Mouse (Mus musculus) brain, embryonic 14.5 days (tissue): ENCODE measurements around the gene Mdn1. TPM values are rescaled to one million over a fixed set of nuclear protein-coding genes. Genes with fewer than 3 reads are reported as not detected.

Experiments used
- DNase-seq: peaks from one replicate; pipeline ENCODE4 v3.0.0-alpha.2; 2011; ENCODE audit warnings: low read depth
- CTCF ChIP-seq: fragments of 200-500 bp; IDR thresholded peaks from 2 replicates; pipeline ENCODE4 v1.5.1; 2012; ENCODE audit warnings: inconsistent platforms, mild to moderate bottlenecking, moderate library complexity, borderline replicate concordance; ENCODE audit not compliant: insufficient read depth, insufficient read length; ENCODE audit errors: extremely low read depth
- POLR2A ChIP-seq: fragments of 200-500 bp; IDR thresholded peaks from 2 replicates; pipeline ENCODE4 v1.6.1; 2012; ENCODE audit warnings: mild to moderate bottlenecking, inconsistent platforms, borderline replicate concordance; ENCODE audit not compliant: poor library complexity, insufficient read depth, insufficient read length, severe bottlenecking; ENCODE audit errors: extremely low read depth
- polyA plus RNA-seq: library from polyadenylated mRNA; depleted of rRNA; stranded (reverse); fragments of >200 nt; gene quantifications from 2 replicates; pipeline ENCODE4 v1.2.3, GENCODE M21; 2012

The Mdn1 gene
- polyA plus RNA-seq, 1 experiment, result 43.6 TPM

GRCm38 (mm10) chr4:32682471-32682870 is 25.6 kb downstream of the Mdn1 start:
- TF ChIP-seq POLR2A (no peak), CTCF (no peak)
- peak; percentile 4 for DNase-seq

GRCm38 (mm10) chr4:32683061-32683582 is 26.2 kb downstream of the Mdn1 start:
- no peak for DNase-seq
- TF ChIP-seq POLR2A (no peak), CTCF (no peak)

- TF ChIP-seq CTCF (no peak), POLR2A (no peak)
- DNase-seq, result no peak
Measured at GRCm38 (mm10) chr4:32717733-32718132, 60.8 kb downstream of the Mdn1 start.

GRCm38 (mm10) chr4:32745394-32745793 is 88.5 kb downstream of the Mdn1 start:
- TF ChIP-seq POLR2A (no peak), CTCF (peak; percentile 11; the same call in 1 of the 2 replicates)

GRCm38 (mm10) chr4:32748396-32748795 is 91.5 kb downstream of the Mdn1 start:
- no peak for DNase-seq
- no peak for TF ChIP-seq POLR2A
- TF ChIP-seq CTCF, result no peak

More at GRCm38 (mm10) chr4:32745394-32745793, 88.5 kb downstream of the Mdn1 start:
- DNase-seq, result peak; percentile 48

- DNase-seq, result peak; percentile 19
- TF ChIP-seq CTCF (no peak), POLR2A (no peak)
Measured at GRCm38 (mm10) chr4:32750711-32751110, 93.8 kb downstream of the Mdn1 start.

- DNase-seq, result peak; percentile 20
- TF ChIP-seq CTCF (no peak), POLR2A (no peak)
Measured at GRCm38 (mm10) chr4:32757430-32757829, 100.5 kb downstream of the Mdn1 start.

- DNase-seq, result peak; percentile 17
- TF ChIP-seq CTCF (no peak), POLR2A (no peak)
Measured at GRCm38 (mm10) chr4:32767471-32767870, 110.6 kb downstream of the Mdn1 start.

- DNase-seq, result peak; percentile 9
Measured at GRCm38 (mm10) chr4:32768046-32768445, 111.1 kb downstream of the Mdn1 start.

GRCm38 (mm10) chr4:32770284-32770810 is 113.4 kb downstream of the Mdn1 start:
- TF ChIP-seq POLR2A (no peak), CTCF (peak; percentile 30; the same call in 1 of the 2 replicates)
- DNase-seq, result no peak

More at GRCm38 (mm10) chr4:32768046-32768445, 111.1 kb downstream of the Mdn1 start:
- TF ChIP-seq CTCF (no peak), POLR2A (no peak)

GRCm38 (mm10) chr4:32779996-32780395 is 123.1 kb downstream of the Mdn1 start:
- no peak for TF ChIP-seq CTCF
- no peak for TF ChIP-seq POLR2A

GRCm38 (mm10) chr4:32787110-32787509 is 130.2 kb downstream of the Mdn1 start:
- no peak for DNase-seq
- no peak for TF ChIP-seq CTCF
- TF ChIP-seq POLR2A, result no peak

More at GRCm38 (mm10) chr4:32779996-32780395, 123.1 kb downstream of the Mdn1 start:
- DNase-seq, result no peak

GRCm38 (mm10) chr4:32789020-32789419 is 132.1 kb downstream of the Mdn1 start:
- TF ChIP-seq CTCF (no peak), POLR2A (no peak)

GRCm38 (mm10) chr4:32798976-32799375 is 142.1 kb downstream of the Mdn1 start:
- no peak for DNase-seq
- TF ChIP-seq CTCF (no peak), POLR2A (no peak)

More at GRCm38 (mm10) chr4:32789020-32789419, 132.1 kb downstream of the Mdn1 start:
- no peak for DNase-seq
